Mouse (Mus musculus) liver, embryonic 15.5 days (tissue): ENCODE measurements around the gene Ccna1. TPM values are rescaled to one million over a fixed set of nuclear protein-coding genes. Genes with fewer than 3 reads are reported as not detected.

Experiments
- ATAC-seq: fragments of 200-750 bp; cut with Nextera tagmentation; 2 replicates; pipeline ENCODE4 v1.8.0; 2017; ENCODE audit warnings: moderate number of reproducible peaks, mild to moderate bottlenecking, moderate library complexity; ENCODE audit not compliant: insufficient read depth
- H3K27ac ChIP-seq: fragments of 300-500 bp; sonication (generic); replicated peaks from 2 replicates; pipeline ENCODE4 v1.5.1; 2015; ENCODE audit warnings: mild to moderate bottlenecking, inconsistent platforms
- H3K27me3 ChIP-seq: fragments of 300-500 bp; sonication (generic); 2 replicates; pipeline ENCODE4 v1.6.1; 2015; ENCODE audit warnings: mild to moderate bottlenecking, inconsistent platforms
- H3K36me3 ChIP-seq: fragments of 300-500 bp; sonication (generic); replicated peaks from 2 replicates; pipeline ENCODE4 v1.6.1; 2015; ENCODE audit warnings: moderate library complexity, mild to moderate bottlenecking, inconsistent platforms
- H3K4me1 ChIP-seq: fragments of 300-500 bp; sonication (generic); replicated peaks from 2 replicates; pipeline ENCODE4 v1.6.1; 2015; ENCODE audit warnings: inconsistent platforms
- H3K4me2 ChIP-seq: fragments of 300-500 bp; sonication (generic); 2 replicates; pipeline ENCODE4 v1.6.1; 2015; ENCODE audit warnings: moderate library complexity, mild to moderate bottlenecking, inconsistent platforms
- H3K4me3 ChIP-seq: fragments of 300-500 bp; sonication (generic); replicated peaks from 2 replicates; pipeline ENCODE4 v1.5.1; 2015; ENCODE audit warnings: mild to moderate bottlenecking, inconsistent platforms
- H3K9ac ChIP-seq: fragments of 300-500 bp; sonication (generic); 2 replicates; pipeline ENCODE4 v1.6.1; 2015; ENCODE audit warnings: moderate library complexity, mild to moderate bottlenecking, inconsistent platforms
- H3K9me3 ChIP-seq: fragments of 300-500 bp; sonication (generic); replicated peaks from 2 replicates; pipeline ENCODE4 v1.6.1; 2016; ENCODE audit warnings: inconsistent platforms
- WGBS: fragments of 180-500 bp; shearing (Covaris S2); methylation state at CpG from one replicate; pipeline ENCODE4 v1.1.7; 2015; ENCODE audit warnings: mixed read lengths; ENCODE audit not compliant: insufficient replicate concordance; 5-methylcytosine and 5-hydroxymethylcytosine counted together
- polyA plus RNA-seq: library from polyadenylated mRNA; unstranded; fragments of >200 nt; fragmentation: Nextera tagmentation; extraction: Ambion mirVana; gene quantifications from 2 replicates; pipeline ENCODE4 v1.2.1, GENCODE M21; 2015

The Ccna1 gene
- polyA plus RNA-seq, 1 experiment from 2014 or later = 0.56 TPM

- no peak overlapping the region for H3K27ac ChIP-seq
- H3K4me3 ChIP-seq = no peak overlapping the region
- no peaks in the 10 kb centered on the region for H3K27me3 ChIP-seq
- H3K9ac ChIP-seq = no peak overlapping the region
- H3K4me1 ChIP-seq = no peaks in the 10 kb centered on the region
- no peak overlapping the region for H3K4me2 ChIP-seq
- 60% methylated on average over 1 of the region's 1 CpGs for WGBS
- no peaks in the 10 kb centered on the region for H3K9me3 ChIP-seq
- no peak for ATAC-seq
- H3K36me3 ChIP-seq = no peaks in the 10 kb centered on the region
These were observed 33.1 kb downstream of the Ccna1 start for GRCm38 (mm10) chr3:55022247-55022646.

DNA sequence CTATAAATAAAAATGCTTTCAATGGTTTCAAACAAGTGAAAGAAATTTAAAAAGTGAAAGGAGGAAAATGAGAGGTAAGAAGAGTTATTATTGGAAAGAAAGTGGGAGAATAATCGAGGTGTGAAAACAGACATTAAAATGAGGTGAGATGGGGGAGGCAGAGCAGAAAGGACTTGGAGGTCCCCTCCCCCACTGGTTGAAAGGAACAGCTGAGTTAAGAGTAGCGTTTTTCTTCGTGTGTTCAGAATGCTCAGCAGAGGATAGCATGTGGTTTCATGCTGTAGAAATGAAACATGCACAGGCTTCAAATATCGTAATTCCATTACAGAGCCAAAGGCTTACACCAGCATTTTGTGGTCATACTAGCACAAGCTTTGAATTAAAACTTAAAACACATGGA is 42.8 kb downstream of the Ccna1 start:
- no peak overlapping the region for H3K4me3 ChIP-seq
- H3K9ac ChIP-seq = no peak overlapping the region
- no peak overlapping the region for H3K27ac ChIP-seq
- no peak overlapping the region for H3K4me2 ChIP-seq
- 45% methylated on average over 4 of the region's 4 CpGs for WGBS
- H3K4me1 ChIP-seq = no peaks in the 10 kb centered on the region
- no peaks in the 10 kb centered on the region for H3K27me3 ChIP-seq
- no peaks in the 10 kb centered on the region for H3K9me3 ChIP-seq
- no peaks in the 10 kb centered on the region for H3K36me3 ChIP-seq
- ATAC-seq = no peak

- ATAC-seq = no peak
- Histone ChIP-seq H3K27ac (no peak overlapping the region), H3K9ac (no peak overlapping the region), H3K27me3 (no peaks in the 10 kb centered on the region), H3K4me1 (no peaks in the 10 kb centered on the region), H3K9me3 (no peaks in the 10 kb centered on the region), H3K36me3 (no peaks in the 10 kb centered on the region), H3K4me3 (no peak overlapping the region), H3K4me2 (no peak overlapping the region)
- WGBS = 23% methylated on average over 7 of the region's 7 CpGs
These were observed 43.6 kb downstream of the Ccna1 start for GRCm38 (mm10) chr3:55011681-55012080.

GRCm38 (mm10) chr3:55008965-55009741 is 46.1 kb downstream of the Ccna1 start:
- WGBS = 61% methylated on average over 6 of the region's 6 CpGs
- no peaks in the 10 kb centered on the region for H3K4me1 ChIP-seq

GRCm38 (mm10) chr3:55004036-55004435 is 51.3 kb downstream of the Ccna1 start:
- H3K9ac ChIP-seq = no peak overlapping the region
- no peak overlapping the region for H3K27ac ChIP-seq
- ATAC-seq = no peak
- H3K9me3 ChIP-seq = no peaks in the 10 kb centered on the region
- no peak overlapping the region for H3K4me2 ChIP-seq
- no peak overlapping the region for H3K4me3 ChIP-seq
- H3K4me1 ChIP-seq = no peaks in the 10 kb centered on the region
- 63% methylated on average over 4 of the region's 4 CpGs for WGBS
- no peaks in the 10 kb centered on the region for H3K36me3 ChIP-seq
- no peaks in the 10 kb centered on the region for H3K27me3 ChIP-seq

More at GRCm38 (mm10) chr3:55008965-55009741, 46.1 kb downstream of the Ccna1 start:
- Histone ChIP-seq H3K9me3 (no peaks in the 10 kb centered on the region), H3K4me3 (no peak overlapping the region), H3K4me2 (no peak overlapping the region), H3K27me3 (no peaks in the 10 kb centered on the region), H3K27ac (no peak overlapping the region), H3K9ac (no peak overlapping the region), H3K36me3 (no peaks in the 10 kb centered on the region)
- ATAC-seq = no peak

DNA sequence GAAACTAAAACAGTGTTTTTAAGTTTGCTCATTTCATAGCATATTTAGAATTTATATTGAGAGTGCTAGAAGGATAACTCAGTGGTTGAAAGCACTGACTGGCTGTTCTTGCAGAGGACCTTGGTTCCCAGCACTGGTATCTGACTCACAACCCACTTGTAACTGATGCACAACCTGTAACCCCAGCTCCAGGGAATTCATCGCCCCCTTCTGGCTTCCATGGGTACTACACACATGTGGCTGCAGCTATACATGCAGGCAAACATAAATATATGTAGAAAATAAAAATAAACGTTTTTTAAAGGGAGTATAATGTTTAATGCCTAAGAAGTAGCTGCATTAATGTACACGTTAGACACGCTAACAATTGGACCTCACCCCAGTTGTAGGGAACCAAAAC is 53.6 kb downstream of the Ccna1 start:
- Histone ChIP-seq H3K4me2 (no peak overlapping the region), H3K4me1 (no peaks in the 10 kb centered on the region), H3K27ac (no peak overlapping the region), H3K36me3 (no peaks in the 10 kb centered on the region), H3K4me3 (no peak overlapping the region), H3K9me3 (no peaks in the 10 kb centered on the region), H3K9ac (no peak overlapping the region), H3K27me3 (no peaks in the 10 kb centered on the region)
- 51% methylated on average over 4 of the region's 4 CpGs for WGBS
- no peak for ATAC-seq

Other genes with a start within 250 kb of the Ccna1 start
- 13.4 and 14.9 TPM in 2 replicates for gene Rfxap, start 247.7 kb downstream of the Ccna1 start, polyA plus RNA-seq
- 0.23 and 0.41 TPM in 2 replicates for gene Sertm1, start 139.6 kb downstream of the Ccna1 start, polyA plus RNA-seq
- 7.1 and 7.7 TPM in 2 replicates for gene Spg20, start 56.6 kb upstream of the Ccna1 start, polyA plus RNA-seq
- not detected in 2 replicates for gene Ccdc169, start 81.8 kb upstream of the Ccna1 start, polyA plus RNA-seq
- gene Sohlh2, start 126.5 kb upstream of the Ccna1 start, polyA plus RNA-seq = not detected in 2 replicates
- gene Dclk1, start 186.9 kb upstream of the Ccna1 start, polyA plus RNA-seq = 1.6 and 1.9 TPM in 2 replicates